Mouse (Mus musculus): ENCODE data around the gene Lin7c.

DNA sequence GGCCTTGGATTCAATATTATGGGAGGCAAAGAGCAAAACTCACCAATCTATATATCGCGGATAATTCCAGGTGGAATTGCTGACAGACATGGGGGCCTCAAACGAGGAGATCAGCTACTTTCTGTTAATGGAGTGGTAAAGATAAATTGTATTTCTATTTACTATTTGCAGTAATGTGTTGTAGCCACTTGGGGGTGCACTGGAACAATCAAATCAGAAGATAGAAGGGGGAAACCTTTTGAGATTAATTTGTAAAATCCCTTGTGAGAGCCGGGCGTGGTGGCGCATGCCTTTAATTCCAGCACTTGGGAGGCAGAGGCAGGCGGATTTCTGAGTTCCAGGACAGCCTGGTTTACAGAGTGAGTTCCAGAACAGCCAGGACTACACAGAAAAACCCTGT, 5.7 kb downstream of the Lin7c start:
- TF ChIP-seq CTCF (IDR thresholded peaks at IDR 0.05; ENCODE audit: extremely low read depth, insufficient read depth, insufficient read length, insufficient replicate concordance), result no peak
- no peak for TF ChIP-seq POLR2A (IDR thresholded peaks at IDR 0.05; ENCODE audit: low read depth, low read length)
